In genomic region chr17:11161436-11161835, GRCm38 (mm10) we compare ENCODE assay signal across 22 mouse cellular contexts.
DNase-seq lines count a peak whose midpoint lies in the region; ATAC-seq lines count a peak whose summit lies in the region.
"Had no signal": no experiment of that assay in that cellular context is flagged by ENCODE, and none has a peak within 500 bp of the region (broad histone marks: within the 10 kb centered on the region; RNA-seq: fewer than 3 reads in every experiment).

No protein-coding gene starts in this region.

- WGBS in forebrain, embryonic 14.5 days = 50% methylated on average over 1 of the region's 1 CpGs
- 72% methylated on average over 1 of the region's 1 CpGs for WGBS in forebrain, embryonic 11.5 days
- WGBS in neural tube, embryonic 11.5 days = 83% methylated on average over 1 of the region's 1 CpGs
- WGBS in neural tube, embryonic 15.5 days = 59% methylated on average over 1 of the region's 1 CpGs

- no peak overlapping the region for H3K4me3 ChIP-seq in forebrain, embryonic 14.5 days (ENCODE audit: low read depth, low read length)
- no peak overlapping the region for H3K4me3 ChIP-seq in forebrain, embryonic 11.5 days (ENCODE audit: low read depth, low read length)
- no peak overlapping the region for H3K4me3 ChIP-seq in neural tube, embryonic 11.5 days (ENCODE audit: low read depth, low read length)
- H3K4me3 ChIP-seq in neural tube, embryonic 15.5 days (replicated peaks) = no peak overlapping the region
- H3K4me3 ChIP-seq: forebrain, embryonic 12.5 days; gastrocnemius, adult 2 months; hindbrain, embryonic 15.5 days; limb, embryonic 13.5 days; liver, embryonic 12.5 days; midbrain, embryonic 13.5 days; neural tube, embryonic 13.5 days had no signal

- peak; percentile 29 for DNase-seq in cerebellum, adult 9-10 months
- DNase-seq in cerebellum, adult 18-20 months = no peak
- peak; percentile 41 for DNase-seq in forebrain, embryonic 14.5 days (ENCODE audit: low spot score)
- no peak for DNase-seq in forebrain, embryonic 11.5 days (ENCODE audit: low spot score)
- DNase-seq in neural tube, embryonic 11.5 days (ENCODE audit: low spot score) = peak; percentile 17
- DNase-seq in lung, adult 18-20 months = no peak
- DNase-seq: adrenal gland, postnatal 14 days; gastrocnemius, adult 2 months; heart, postnatal 36 days; kidney, adult 9 months; kidney, postnatal 14 days; lung, embryonic 14.5 days; thymus, adult 18-20 months; thymus, postnatal 36 days had no signal

- H3K9ac ChIP-seq in forebrain, embryonic 14.5 days (ENCODE audit: low read length) = no peak overlapping the region
- H3K9ac ChIP-seq in forebrain, embryonic 11.5 days (ENCODE audit: low read length) = no peak overlapping the region
- no peak overlapping the region for H3K9ac ChIP-seq in neural tube, embryonic 11.5 days (ENCODE audit: low read length)
- no peak overlapping the region for H3K9ac ChIP-seq in neural tube, embryonic 15.5 days (replicated peaks)
- H3K9ac ChIP-seq: forebrain, embryonic 12.5 days; hindbrain, embryonic 15.5 days; limb, embryonic 13.5 days; liver, embryonic 12.5 days; lung, embryonic 14.5 days; midbrain, embryonic 13.5 days; neural tube, embryonic 13.5 days had no signal

- no peak overlapping the region for H3K27ac ChIP-seq in forebrain, embryonic 14.5 days (ENCODE audit: low read depth, low read length)
- no peak overlapping the region for H3K27ac ChIP-seq in forebrain, embryonic 11.5 days (ENCODE audit: low read depth, low read length)
- H3K27ac ChIP-seq in neural tube, embryonic 11.5 days (ENCODE audit: low read depth, low read length) = no peak overlapping the region
- H3K27ac ChIP-seq in neural tube, embryonic 15.5 days (replicated peaks) = no peak overlapping the region
- H3K27ac ChIP-seq: forebrain, embryonic 12.5 days; gastrocnemius, adult 2 months; hindbrain, embryonic 15.5 days; limb, embryonic 13.5 days; liver, embryonic 12.5 days; midbrain, embryonic 13.5 days; neural tube, embryonic 13.5 days had no signal

- H3K36me3 ChIP-seq in forebrain, embryonic 14.5 days (ENCODE audit: control insufficient read depth, insufficient read depth, low read length) = no peaks in the 10 kb centered on the region
- H3K36me3 ChIP-seq in forebrain, embryonic 11.5 days (ENCODE audit: control insufficient read depth, insufficient read depth, low read length) = no peaks in the 10 kb centered on the region
- H3K36me3 ChIP-seq in neural tube, embryonic 11.5 days (ENCODE audit: control insufficient read depth, insufficient read depth, low read length) = no peaks in the 10 kb centered on the region
- H3K36me3 ChIP-seq in neural tube, embryonic 15.5 days = no peaks in the 10 kb centered on the region
- H3K36me3 ChIP-seq: forebrain, embryonic 12.5 days; hindbrain, embryonic 15.5 days; limb, embryonic 13.5 days; liver, embryonic 12.5 days; midbrain, embryonic 13.5 days; neural tube, embryonic 13.5 days had no signal

- no peak overlapping the region for H3K4me2 ChIP-seq in forebrain, embryonic 14.5 days (ENCODE audit: low read length)
- H3K4me2 ChIP-seq in forebrain, embryonic 11.5 days (ENCODE audit: low read depth, low read length, severe bottlenecking) = no peak overlapping the region
- H3K4me2 ChIP-seq in neural tube, embryonic 11.5 days (ENCODE audit: low read depth) = no peak overlapping the region
- H3K4me2 ChIP-seq in neural tube, embryonic 15.5 days = no peak overlapping the region
- H3K4me2 ChIP-seq: forebrain, embryonic 12.5 days; hindbrain, embryonic 15.5 days; limb, embryonic 13.5 days; liver, embryonic 12.5 days; lung, embryonic 14.5 days; midbrain, embryonic 13.5 days; neural tube, embryonic 13.5 days had no signal

- no peaks in the 10 kb centered on the region for H3K27me3 ChIP-seq in forebrain, embryonic 14.5 days (replicated peaks; ENCODE audit: control insufficient read depth, insufficient read depth, low read length)
- no peaks in the 10 kb centered on the region for H3K27me3 ChIP-seq in forebrain, embryonic 11.5 days (ENCODE audit: control insufficient read depth, insufficient read depth, low read length)
- H3K27me3 ChIP-seq in neural tube, embryonic 11.5 days (ENCODE audit: control insufficient read depth, insufficient read depth, low read length) = no peaks in the 10 kb centered on the region
- no peaks in the 10 kb centered on the region for H3K27me3 ChIP-seq in neural tube, embryonic 15.5 days (replicated peaks)
- H3K27me3 ChIP-seq: forebrain, embryonic 12.5 days; hindbrain, embryonic 15.5 days; limb, embryonic 13.5 days; liver, embryonic 12.5 days; midbrain, embryonic 13.5 days; neural tube, embryonic 13.5 days had no signal

- H3K4me1 ChIP-seq in forebrain, embryonic 14.5 days (ENCODE audit: control insufficient read depth, insufficient read depth, low read length) = peaks cover 15% of the 10 kb centered on the region
- H3K4me1 ChIP-seq in forebrain, embryonic 11.5 days (replicated peaks; ENCODE audit: control insufficient read depth, insufficient read depth, low read length) = no peaks in the 10 kb centered on the region
- no peaks in the 10 kb centered on the region for H3K4me1 ChIP-seq in neural tube, embryonic 11.5 days (ENCODE audit: control insufficient read depth, insufficient read depth, low read length)
- H3K4me1 ChIP-seq in neural tube, embryonic 15.5 days = peaks cover 2% of the 10 kb centered on the region; the same call in 1 of the 2 replicates
- H3K4me1 ChIP-seq: forebrain, embryonic 12.5 days; limb, embryonic 13.5 days; liver, embryonic 12.5 days had no signal

- ATAC-seq in forebrain, embryonic 14.5 days = no peak
- no peak for ATAC-seq in forebrain, embryonic 11.5 days (replicated peaks; ENCODE audit: low FRiP score)
- ATAC-seq in neural tube, embryonic 11.5 days (ENCODE audit: insufficient read depth, low FRiP score, low TSS enrichment) = no peak
- no peak for ATAC-seq in neural tube, embryonic 15.5 days (ENCODE audit: low FRiP score)
- ATAC-seq: intestine, embryonic 16.5 days; liver, embryonic 12.5 days; midbrain, embryonic 13.5 days had no signal

- H3K9me3 ChIP-seq in forebrain, embryonic 14.5 days (replicated peaks; ENCODE audit: control insufficient read depth, low read length) = no peaks in the 10 kb centered on the region
- H3K9me3 ChIP-seq in forebrain, embryonic 11.5 days (ENCODE audit: control insufficient read depth, low read length) = no peaks in the 10 kb centered on the region
- H3K9me3 ChIP-seq in neural tube, embryonic 11.5 days (ENCODE audit: control insufficient read depth, low read length) = no peaks in the 10 kb centered on the region
- H3K9me3 ChIP-seq in neural tube, embryonic 15.5 days (replicated peaks) = no peaks in the 10 kb centered on the region
- H3K9me3 ChIP-seq: forebrain, embryonic 12.5 days; hindbrain, embryonic 15.5 days; limb, embryonic 13.5 days; liver, embryonic 12.5 days; midbrain, embryonic 13.5 days; neural tube, embryonic 13.5 days had no signal

Comparison
In these comparisons a context has a peak if more than half of its experiments do, and no peak if none do; other contexts are left out.
1. DNase-seq: peak in cerebellum, adult 9-10 months (single experiment), forebrain, embryonic 14.5 days (single experiment) and neural tube, embryonic 11.5 days (single experiment); none in cerebellum, adult 18-20 months (0 of 2), forebrain, embryonic 11.5 days (single experiment) and lung, adult 18-20 months (0 of 2).